Mouse (Mus musculus): Measurements from ENCODE around the gene Apod. TPM values are rescaled to one million over a fixed set of nuclear protein-coding genes. Genes with fewer than 3 reads are reported as not detected.
"Not testable (repeated sequence)": the region's sequence is repeated elsewhere in the genome, so short reads cannot be mapped to it uniquely, and the experiment has no call there.

Gene Apod
- total and polyA plus RNA-seq, 2 experiments from 2014 or later: 0.51 TPM; not detected in 1

DNA sequence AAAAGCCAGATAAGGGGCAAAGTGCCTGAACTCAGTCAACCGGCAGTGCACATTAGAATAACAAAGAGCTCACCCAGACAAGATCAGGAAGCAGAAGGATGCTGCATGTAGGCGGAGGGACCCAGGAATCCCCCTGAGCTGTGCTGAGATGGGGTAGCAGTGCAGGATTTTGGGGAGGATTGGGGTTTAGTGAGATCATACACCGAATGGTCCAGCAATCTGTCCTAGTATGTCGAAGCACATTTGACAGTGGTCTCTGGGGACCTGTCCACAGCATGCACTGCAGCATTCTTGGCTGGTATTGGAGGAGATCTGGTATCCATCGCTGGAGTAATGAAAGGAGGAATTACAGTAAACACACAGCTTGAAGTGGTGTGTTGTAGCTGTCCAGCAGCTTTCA lies 27.9 kb upstream of the Apod start:
- TF ChIP-seq CTCF (IDR thresholded peaks at IDR 0.05; ENCODE audit: low read depth) (no peak), EP300 (IDR thresholded peaks at IDR 0.05; ENCODE audit: low read depth) (no peak)
- ATAC-seq (ENCODE audit: insufficient read depth, low read depth) (peak; percentile 36; the same call in 1 of the 2 replicates), DNase-seq (ENCODE audit: low spot score) (no peak)
- H3K4me1 ChIP-seq (ENCODE audit: control insufficient read depth, insufficient read depth): 0 out of 2 replicates have a peak, but pooled peaks cover 6% of the 10 kb centered on the region
- no peak overlapping the region for H3K4me3 ChIP-seq (ENCODE audit: low read depth, low read length)
- no peak overlapping the region for H3K27ac ChIP-seq (ENCODE audit: low read depth)
- no peak overlapping the region for H3K9ac ChIP-seq (replicated peaks; ENCODE audit: low read depth, low read length)
- H3K4me2 ChIP-seq (ENCODE audit: low read depth, low read length): no peak overlapping the region
- H3K27me3 ChIP-seq (ENCODE audit: control insufficient read depth, insufficient read depth, low read length): no peaks in the 10 kb centered on the region
- no peaks in the 10 kb centered on the region for H3K36me3 ChIP-seq (replicated peaks; ENCODE audit: control insufficient read depth, insufficient read depth, low read length)
- H3K9me3 ChIP-seq (replicated peaks; ENCODE audit: control insufficient read depth, low read length): no peaks in the 10 kb centered on the region
- WGBS: 20% methylated on average over 5 of the region's 5 CpGs

DNA sequence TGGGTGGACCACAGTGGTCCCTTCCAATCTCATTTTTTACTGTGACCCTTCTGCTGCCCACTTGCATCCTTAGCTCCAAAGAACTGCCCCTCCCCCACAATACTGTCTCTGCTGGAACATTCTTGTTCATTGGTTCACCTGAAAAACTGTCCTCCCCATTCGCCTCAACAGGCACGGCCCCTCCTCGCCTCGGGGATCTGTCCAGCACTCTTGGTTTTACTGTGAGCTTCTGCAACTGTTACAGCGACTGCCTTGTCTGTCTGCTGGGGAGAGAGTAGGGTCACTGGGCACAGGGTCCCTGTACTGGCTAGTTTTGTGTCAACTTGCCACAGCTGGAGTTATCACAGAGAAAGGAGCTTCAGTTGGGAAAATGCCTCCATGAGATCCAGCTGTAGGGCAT lies 24.7 kb upstream of the Apod start:
- no peaks in the 10 kb centered on the region for H3K36me3 ChIP-seq (replicated peaks; ENCODE audit: control insufficient read depth, insufficient read depth, low read length)
- TF ChIP-seq CTCF (IDR thresholded peaks at IDR 0.05; ENCODE audit: low read depth) (no peak), EP300 (IDR thresholded peaks at IDR 0.05; ENCODE audit: low read depth) (no peak)
- 30% methylated on average over 5 of the region's 5 CpGs for WGBS

DNA sequence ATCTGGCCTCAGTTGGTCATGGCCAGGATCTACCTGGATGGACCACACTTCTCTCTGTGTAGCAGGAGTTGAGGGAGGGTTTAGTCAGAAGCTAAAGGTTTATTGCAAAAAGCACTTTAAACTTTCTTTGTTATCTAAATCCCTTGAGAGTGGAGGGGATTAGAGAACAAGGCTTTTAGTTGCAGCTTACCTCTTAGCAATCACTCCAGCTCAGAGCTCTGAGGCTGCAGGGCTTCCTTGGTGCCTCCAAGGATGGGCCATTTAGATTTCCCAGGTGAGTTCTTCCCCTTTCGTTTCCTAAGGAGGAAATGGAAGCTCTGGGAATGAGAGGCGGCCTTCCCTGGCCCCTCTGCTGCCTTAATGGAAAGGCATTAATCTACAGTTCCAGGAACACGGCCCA lies 23.3 kb upstream of the Apod start:
- Histone ChIP-seq H3K4me2 (ENCODE audit: low read depth, low read length) (no peak overlapping the region), H3K36me3 (replicated peaks; ENCODE audit: control insufficient read depth, insufficient read depth, low read length) (no peaks in the 10 kb centered on the region), H3K4me1 (ENCODE audit: control insufficient read depth, insufficient read depth) (0 out of 2 replicates have a peak, but pooled peaks cover 6% of the 10 kb centered on the region), H3K27me3 (ENCODE audit: control insufficient read depth, insufficient read depth, low read length) (no peaks in the 10 kb centered on the region), H3K9me3 (replicated peaks; ENCODE audit: control insufficient read depth, low read length) (no peaks in the 10 kb centered on the region), H3K27ac (ENCODE audit: low read depth) (no peak overlapping the region), H3K4me3 (ENCODE audit: low read depth, low read length) (no peak overlapping the region), H3K9ac (replicated peaks; ENCODE audit: low read depth, low read length) (no peak overlapping the region)
- DNase-seq (ENCODE audit: low spot score): no peak
- WGBS: 34% methylated on average over 3 of the region's 3 CpGs
- TF ChIP-seq CTCF (IDR thresholded peaks at IDR 0.05; ENCODE audit: low read depth): no peak
- no peak for TF ChIP-seq EP300 (IDR thresholded peaks at IDR 0.05; ENCODE audit: low read depth)
- ATAC-seq (ENCODE audit: insufficient read depth, low read depth): no peak

More for the DNA sequence above, 24.7 kb upstream of the Apod start:
- Histone ChIP-seq H3K27me3 (ENCODE audit: control insufficient read depth, insufficient read depth, low read length) (no peaks in the 10 kb centered on the region), H3K9ac (replicated peaks; ENCODE audit: low read depth, low read length) (no peak overlapping the region), H3K4me2 (ENCODE audit: low read depth, low read length) (no peak overlapping the region), H3K27ac (ENCODE audit: low read depth) (no peak overlapping the region), H3K9me3 (replicated peaks; ENCODE audit: control insufficient read depth, low read length) (no peaks in the 10 kb centered on the region), H3K4me1 (ENCODE audit: control insufficient read depth, insufficient read depth) (0 out of 2 replicates have a peak, but pooled peaks cover 6% of the 10 kb centered on the region), H3K4me3 (ENCODE audit: low read depth, low read length) (no peak overlapping the region)
- DNase-seq (ENCODE audit: low spot score) (no peak), ATAC-seq (ENCODE audit: insufficient read depth, low read depth) (no peak)

DNA sequence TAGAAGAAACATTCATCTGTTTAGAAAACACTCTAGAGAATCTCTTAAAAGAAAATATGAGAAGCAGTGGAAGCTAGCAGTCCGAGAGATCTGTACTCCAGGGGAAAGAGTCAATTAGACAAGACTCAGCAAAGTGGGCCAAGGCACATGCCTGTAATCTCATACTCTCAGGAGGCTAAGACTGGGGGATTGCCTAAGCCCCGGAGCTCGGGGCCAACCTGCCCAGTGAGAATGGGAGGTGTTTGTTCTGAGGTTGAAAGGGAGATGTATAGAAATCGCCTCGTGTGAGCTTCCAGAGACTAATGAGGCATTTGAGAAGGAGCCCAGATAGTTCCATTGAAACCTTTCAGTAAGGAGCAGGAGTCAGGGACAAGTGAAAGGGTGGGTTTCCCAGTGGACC lies 20.2 kb upstream of the Apod start:
- Histone ChIP-seq H3K4me2 (ENCODE audit: low read depth, low read length) (no peak overlapping the region), H3K9ac (replicated peaks; ENCODE audit: low read depth, low read length) (no peak overlapping the region), H3K4me1 (ENCODE audit: control insufficient read depth, insufficient read depth) (0 out of 2 replicates have a peak, but pooled peaks cover 6% of the 10 kb centered on the region), H3K27me3 (ENCODE audit: control insufficient read depth, insufficient read depth, low read length) (no peaks in the 10 kb centered on the region), H3K27ac (ENCODE audit: low read depth) (no peak overlapping the region), H3K9me3 (replicated peaks; ENCODE audit: control insufficient read depth, low read length) (no peaks in the 10 kb centered on the region), H3K4me3 (ENCODE audit: low read depth, low read length) (no peak overlapping the region), H3K36me3 (replicated peaks; ENCODE audit: control insufficient read depth, insufficient read depth, low read length) (no peaks in the 10 kb centered on the region)
- no peak for TF ChIP-seq CTCF (IDR thresholded peaks at IDR 0.05; ENCODE audit: low read depth)
- no peak for TF ChIP-seq EP300 (IDR thresholded peaks at IDR 0.05; ENCODE audit: low read depth)
- 43% methylated on average over 5 of the region's 5 CpGs for WGBS
- ATAC-seq (ENCODE audit: insufficient read depth, low read depth): no peak
- no peak for DNase-seq (ENCODE audit: low spot score)

DNA sequence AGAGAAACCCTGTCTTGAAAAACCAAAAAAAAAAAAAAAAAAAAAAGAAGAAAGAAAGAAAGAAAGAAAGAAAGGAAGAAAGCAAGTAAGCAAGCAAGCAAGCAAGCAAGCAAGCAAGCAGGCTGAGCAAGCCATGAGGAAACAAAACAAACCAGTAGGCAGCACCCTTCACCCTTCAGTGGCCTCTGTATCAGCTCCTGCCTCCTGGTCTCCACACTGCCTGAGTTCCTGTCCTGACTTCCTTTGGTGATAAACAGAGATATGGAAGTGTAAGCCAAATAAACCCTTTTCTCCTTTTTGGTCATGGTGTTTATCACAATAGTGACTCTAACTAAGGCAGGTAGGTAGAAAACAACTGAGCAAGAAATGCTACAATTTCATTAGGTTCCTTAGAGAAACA lies 18.0 kb upstream of the Apod start:
- Histone ChIP-seq H3K4me1 (ENCODE audit: control insufficient read depth, insufficient read depth) (no peaks in the 10 kb centered on the region), H3K36me3 (replicated peaks; ENCODE audit: control insufficient read depth, insufficient read depth, low read length) (no peaks in the 10 kb centered on the region), H3K27me3 (ENCODE audit: control insufficient read depth, insufficient read depth, low read length) (no peaks in the 10 kb centered on the region), H3K27ac (ENCODE audit: low read depth) (no peak overlapping the region), H3K9ac (replicated peaks; ENCODE audit: low read depth, low read length) (no peak overlapping the region), H3K4me3 (ENCODE audit: low read depth, low read length) (no peak overlapping the region), H3K9me3 (replicated peaks; ENCODE audit: control insufficient read depth, low read length) (no peaks in the 10 kb centered on the region), H3K4me2 (ENCODE audit: low read depth, low read length) (no peak overlapping the region)
- ATAC-seq (ENCODE audit: insufficient read depth, low read depth) (no peak), DNase-seq (ENCODE audit: low spot score) (no peak)
- TF ChIP-seq CTCF (IDR thresholded peaks at IDR 0.05; ENCODE audit: low read depth): no peak
- TF ChIP-seq EP300 (IDR thresholded peaks at IDR 0.05; ENCODE audit: low read depth): no peak

DNA sequence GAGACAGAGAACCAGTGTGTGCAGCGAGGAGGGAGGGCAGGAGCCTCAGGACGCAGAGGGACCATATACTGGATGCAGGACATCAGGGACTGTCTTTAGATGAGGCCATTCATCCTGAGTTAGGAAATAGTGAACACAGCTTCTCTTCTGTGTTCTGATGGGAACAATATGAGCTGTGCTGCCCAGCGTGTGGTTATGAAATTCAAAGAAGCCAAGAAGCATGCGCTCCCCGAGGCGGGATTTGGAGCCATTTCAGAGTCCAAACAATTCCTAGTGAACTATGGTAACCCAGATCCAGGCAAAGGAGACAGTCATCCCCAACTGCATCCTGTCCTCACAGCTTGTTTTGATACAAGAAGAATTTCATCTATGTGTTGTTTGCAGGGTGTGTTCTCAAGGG lies 16.4 kb upstream of the Apod start:
- not testable (repeated sequence) for H3K9ac ChIP-seq (replicated peaks; ENCODE audit: low read depth, low read length); DNase-seq (ENCODE audit: low spot score); H3K36me3 ChIP-seq (replicated peaks; ENCODE audit: control insufficient read depth, insufficient read depth, low read length); ATAC-seq (ENCODE audit: insufficient read depth, low read depth); H3K4me3 ChIP-seq (ENCODE audit: low read depth, low read length); H3K4me2 ChIP-seq (ENCODE audit: low read depth, low read length); H3K9me3 ChIP-seq (replicated peaks; ENCODE audit: control insufficient read depth, low read length); H3K4me1 ChIP-seq (ENCODE audit: control insufficient read depth, insufficient read depth); H3K27ac ChIP-seq (ENCODE audit: low read depth); H3K27me3 ChIP-seq (ENCODE audit: control insufficient read depth, insufficient read depth, low read length)
- 74% methylated on average over 6 of the region's 6 CpGs for WGBS

All from heart, postnatal 0 days (tissue).